Mouse (Mus musculus): ENCODE results near the gene Gucd1.

DNA sequence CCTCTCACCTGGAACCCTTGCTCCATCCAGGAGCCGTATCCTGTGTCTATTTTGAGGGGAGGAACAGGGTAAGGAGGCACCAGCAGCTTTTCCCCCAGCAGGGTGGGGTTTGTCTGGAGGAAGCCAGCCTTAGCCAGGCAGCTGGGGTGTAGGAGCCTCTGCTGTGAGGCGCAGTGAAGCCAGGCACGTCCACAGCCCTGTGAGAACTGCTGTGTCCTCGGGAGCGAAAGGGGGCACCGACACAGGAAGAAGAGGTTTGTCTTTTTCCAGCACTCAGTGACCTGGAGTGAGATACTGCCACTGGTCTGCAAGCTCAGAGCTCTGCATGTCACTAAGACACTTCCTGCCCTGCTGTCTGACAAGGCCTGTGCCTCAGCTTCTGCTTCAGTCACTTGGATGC lies 213.4 kb downstream of the Gucd1 start:
- TF ChIP-seq POLR2A (IDR thresholded peaks at IDR 0.05; ENCODE audit: borderline replicate concordance, extremely low read depth, low read depth, low read length) (no peak), CTCF (IDR thresholded peaks at IDR 0.05; ENCODE audit: insufficient read depth, low read length) (no peak)
